Mouse (Mus musculus) ES-E14 (cell line): ENCODE measurements around the gene Sema5a.

Experiments
- CHD2 ChIP-seq: IDR thresholded peaks from 2 replicates; pipeline ENCODE4 v1.6.1; 2014; ENCODE audit warnings: mild to moderate bottlenecking, low read depth, low read length, inconsistent platforms
- MAFK ChIP-seq: IDR thresholded peaks from 2 replicates; pipeline ENCODE4 v1.6.1; 2014; ENCODE audit warnings: mild to moderate bottlenecking, low read depth, low read length, inconsistent platforms; ENCODE audit not compliant: insufficient read depth
- ZNF384 ChIP-seq: IDR thresholded peaks from 2 replicates; pipeline ENCODE4 v1.6.1; 2012; ENCODE audit warnings: low read depth, low read length, inconsistent platforms

- no peak for TF ChIP-seq CHD2
- no peak for TF ChIP-seq MAFK
- no peak for TF ChIP-seq ZNF384
These were observed 108.9 kb downstream of the Sema5a start for GRCm38 (mm10) chr15:32353513-32353912.
